ENCODE assay signal across 16 mouse cellular contexts in genomic region chr14:48880041-48880440, GRCm38 (mm10).
A peak's percentile ranks its signal among the peaks of the same experiment; 100 is the strongest.
DNase-seq lines count a peak whose midpoint lies in the region; ATAC-seq and TF ChIP-seq lines count a peak whose summit lies in the region.
"Had no signal": no experiment of that assay in that cellular context is flagged by ENCODE, and none has a peak within 500 bp of the region (broad histone marks: within the 10 kb centered on the region; RNA-seq: fewer than 3 reads in every experiment).

No protein-coding gene starts in this region.

- no peak for TF ChIP-seq EP300 in lung, postnatal 0 days (IDR thresholded peaks at IDR 0.05)

- H3K36me3 ChIP-seq in kidney, adult 2 months (ENCODE audit: control insufficient read depth, insufficient read depth, low read length): no peaks in the 10 kb centered on the region
- H3K36me3 ChIP-seq in lung, postnatal 0 days (ENCODE audit: insufficient read depth, low read length): no peaks in the 10 kb centered on the region
- H3K36me3 ChIP-seq in intestine, embryonic 15.5 days: no peaks in the 10 kb centered on the region
- H3K36me3 ChIP-seq: heart, embryonic 15.5 days had no signal

- no peak overlapping the region for H3K4me3 ChIP-seq in kidney, adult 2 months (ENCODE audit: insufficient read depth, low read depth, low read length)
- H3K4me3 ChIP-seq in lung, postnatal 0 days (ENCODE audit: low read depth, low read length): no peak overlapping the region
- H3K4me3 ChIP-seq in intestine, embryonic 15.5 days (replicated peaks): no peak overlapping the region
- H3K4me3 ChIP-seq: heart, adult 2 months; heart, embryonic 15.5 days had no signal

- no peak for ATAC-seq in lung, postnatal 0 days
- ATAC-seq in intestine, embryonic 15.5 days: peak; percentile 92

- H3K9me3 ChIP-seq in lung, postnatal 0 days (ENCODE audit: low read length): no peaks in the 10 kb centered on the region
- H3K9me3 ChIP-seq in intestine, embryonic 15.5 days: no peaks in the 10 kb centered on the region
- H3K9me3 ChIP-seq: heart, embryonic 15.5 days had no signal

- WGBS in kidney, adult 2 months: 15% methylated on average over 6 of the region's 6 CpGs
- WGBS in lung, postnatal 0 days: 36% methylated on average over 6 of the region's 6 CpGs
- 24% methylated on average over 6 of the region's 6 CpGs for WGBS in intestine, embryonic 15.5 days

- TF ChIP-seq POLR2A in kidney, adult 2 months (IDR thresholded peaks at IDR 0.05; ENCODE audit: low read depth, low read length): no peak

- H3K27me3 ChIP-seq in kidney, adult 2 months (replicated peaks; ENCODE audit: control insufficient read depth, insufficient read depth, low read length): no peaks in the 10 kb centered on the region
- H3K27me3 ChIP-seq in lung, postnatal 0 days (replicated peaks; ENCODE audit: insufficient read depth, low read length): no peaks in the 10 kb centered on the region
- H3K27me3 ChIP-seq in intestine, embryonic 15.5 days (replicated peaks): no peaks in the 10 kb centered on the region
- H3K27me3 ChIP-seq: heart, embryonic 15.5 days had no signal

- no peak for TF ChIP-seq CTCF in kidney, adult 2 months (conservative IDR thresholded peaks at IDR 0.05; ENCODE audit: insufficient read depth, insufficient read length, low read depth, low read length)
- no peak for TF ChIP-seq CTCF in lung, postnatal 0 days (IDR thresholded peaks at IDR 0.05)

- H3K4me1 ChIP-seq in kidney, adult 2 months (ENCODE audit: control insufficient read depth, insufficient read depth, low read length): peaks cover 13% of the 10 kb centered on the region
- no peaks in the 10 kb centered on the region for H3K4me1 ChIP-seq in lung, postnatal 0 days (ENCODE audit: insufficient read depth, low read depth, low read length)
- H3K4me1 ChIP-seq in intestine, embryonic 15.5 days (replicated peaks): no peaks in the 10 kb centered on the region
- H3K4me1 ChIP-seq: heart, embryonic 15.5 days had no signal

- peak overlapping the region; percentile 12; the same call in 1 of the 2 replicates for H3K27ac ChIP-seq in kidney, adult 2 months (ENCODE audit: insufficient read depth, low read depth, low read length)
- no peak overlapping the region for H3K27ac ChIP-seq in lung, postnatal 0 days (ENCODE audit: low read length)
- H3K27ac ChIP-seq in intestine, embryonic 15.5 days: no peak overlapping the region
- H3K27ac ChIP-seq: heart, adult 2 months; heart, embryonic 15.5 days had no signal

- no peak overlapping the region for H3K9ac ChIP-seq in lung, postnatal 0 days (replicated peaks; ENCODE audit: low read depth)
- no peak overlapping the region for H3K9ac ChIP-seq in intestine, embryonic 15.5 days
- H3K9ac ChIP-seq: heart, embryonic 15.5 days had no signal

- no peak overlapping the region for H3K4me2 ChIP-seq in lung, postnatal 0 days (replicated peaks; ENCODE audit: low read depth, low read length)
- H3K4me2 ChIP-seq in intestine, embryonic 15.5 days (replicated peaks): peak overlapping the region; percentile 36; the same call in 1 of the 2 replicates
- H3K4me2 ChIP-seq: heart, embryonic 15.5 days had no signal

- peak; percentile 49 for DNase-seq in kidney, adult 2 months
- DNase-seq in kidney, postnatal 36 days: no peak
- DNase-seq in lung, postnatal 0 days (ENCODE audit: low spot score): peak; percentile 9
- no peak for DNase-seq in lung, adult 18-20 months
- DNase-seq in kidney, postnatal 4 days: peak; percentile 50 to 56
- no peak for DNase-seq in adrenal gland, adult 18-20 months (ENCODE audit: low spot score in 2 of 2)
- DNase-seq: adrenal gland, adult 2 months; cerebellum, adult 8-10 months; gastrocnemius, postnatal 14 days; heart, adult 2 months; left cerebral cortex, postnatal 4 days; liver; lung, postnatal 36 days; thymus, postnatal 25 days had no signal

Comparison
In these comparisons a context has a peak if more than half of its experiments do, and no peak if none do; other contexts are left out.
1. DNase-seq: peak in kidney, adult 2 months (single experiment), lung, postnatal 0 days (single experiment) and kidney, postnatal 4 days (2 of 2); none in kidney, postnatal 36 days (0 of 2), lung, adult 18-20 months (0 of 2) and adrenal gland, adult 18-20 months (0 of 2).